Mouse (Mus musculus): ENCODE results near the gene Adar.

Adar gene

GRCm38 (mm10) chr3:89714359-89715206 lies at the start of gene Adar:
Adar (plus strand) TSS chr3:89715022.
- in situ Hi-C loops (cut with MboI, MseI): no loop called here

GRCm38 (mm10) chr3:89667131-89667530 lies 47.7 kb upstream of the Adar start:
- in situ Hi-C loops (cut with MboI, MseI): no loop called here

- in situ Hi-C loops (cut with MboI, MseI): no loop called here
Observed at GRCm38 (mm10) chr3:89671334-89671733, 43.5 kb upstream of the Adar start.

GRCm38 (mm10) chr3:89672573-89673317 lies 42.1 kb upstream of the Adar start:
- in situ Hi-C loops (cut with MboI, MseI): no loop called here

GRCm38 (mm10) chr3:89677617-89678016 lies 37.2 kb upstream of the Adar start:
- in situ Hi-C loops (cut with MboI, MseI): no loop called here

GRCm38 (mm10) chr3:89686031-89686430 lies 28.8 kb upstream of the Adar start:
- in situ Hi-C loops (cut with MboI, MseI): no loop called here

- in situ Hi-C loops (cut with MboI, MseI): no loop called here
Observed at GRCm38 (mm10) chr3:89688694-89689581, 25.9 kb upstream of the Adar start.

- in situ Hi-C loops (cut with MboI, MseI): no loop called here
Observed at GRCm38 (mm10) chr3:89691776-89692175, 23.0 kb upstream of the Adar start.

GRCm38 (mm10) chr3:89696152-89696821 lies 18.5 kb upstream of the Adar start:
- in situ Hi-C loops (cut with MboI, MseI): no loop called here

GRCm38 (mm10) chr3:89698958-89699357 lies 15.9 kb upstream of the Adar start:
- in situ Hi-C loops (cut with MboI, MseI): no loop called here

GRCm38 (mm10) chr3:89700461-89700860 lies 14.4 kb upstream of the Adar start:
- in situ Hi-C loops (cut with MboI, MseI): no loop called here

- in situ Hi-C loops (cut with MboI, MseI): no loop called here
Observed at GRCm38 (mm10) chr3:89703596-89703995, 11.2 kb upstream of the Adar start.

GRCm38 (mm10) chr3:89704064-89704463 lies 10.8 kb upstream of the Adar start:
- in situ Hi-C loops (cut with MboI, MseI): no loop called here

- in situ Hi-C loops (cut with MboI, MseI): no loop called here
Observed at GRCm38 (mm10) chr3:89715207-89715966, 565 bp downstream of the Adar start.

GRCm38 (mm10) chr3:89715967-89716256 lies 1.1 kb downstream of the Adar start:
- in situ Hi-C loops (cut with MboI, MseI): no loop called here

- in situ Hi-C loops (cut with MboI, MseI): no loop called here
Observed at GRCm38 (mm10) chr3:89722032-89722431, 7.2 kb downstream of the Adar start.

GRCm38 (mm10) chr3:89723400-89724084 lies 8.7 kb downstream of the Adar start:
- in situ Hi-C loops (cut with MboI, MseI): no loop called here

- in situ Hi-C loops (cut with MboI, MseI): no loop called here
Observed at GRCm38 (mm10) chr3:89727028-89727427, 12.2 kb downstream of the Adar start.

GRCm38 (mm10) chr3:89728848-89729247 lies 14.0 kb downstream of the Adar start:
- in situ Hi-C loops (cut with MboI, MseI): no loop called here
